Mouse (Mus musculus) kidney, postnatal 36 days (tissue): ENCODE measurements at regions not wholly inside any gene's neighbourhood (a gene's known extent, or its start where the extent isn't known, plus 50 kb on each side); places are given as distances from the start of the nearest gene placed in this dataset.
A peak's percentile ranks its signal among the peaks of the same experiment; 100 is the strongest.

ENCODE experiments used
- DNase-seq, 2 experiments: peaks; one replicate each; pipeline ENCODE4 v3.0.0; 2021 to 2022; ENCODE audit warnings: mixed read lengths in 2 of 2

DNA sequence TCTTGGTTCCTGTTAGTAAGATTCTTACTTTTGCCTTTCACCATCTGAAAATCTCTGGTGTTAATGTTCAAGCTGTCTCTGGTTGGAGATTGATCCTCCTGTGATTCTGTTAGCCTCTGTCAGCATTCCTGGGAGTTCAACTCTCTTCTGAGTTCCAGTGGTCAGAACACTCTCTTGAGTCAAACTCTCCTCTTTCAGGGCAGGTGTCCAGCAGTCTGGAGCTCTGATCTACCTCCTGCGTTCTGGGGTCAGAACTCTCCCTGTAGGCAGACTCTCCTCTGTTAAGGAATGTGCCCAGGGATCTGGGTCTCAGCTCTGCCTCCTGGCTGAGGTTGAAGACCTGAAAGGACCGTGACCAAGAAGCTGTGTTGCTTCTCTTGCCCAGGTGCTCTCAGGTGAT, 581.3 kb downstream of the H2al1n start:
- DNase-seq = peak in 1 of 2 experiments; percentile 10

DNA sequence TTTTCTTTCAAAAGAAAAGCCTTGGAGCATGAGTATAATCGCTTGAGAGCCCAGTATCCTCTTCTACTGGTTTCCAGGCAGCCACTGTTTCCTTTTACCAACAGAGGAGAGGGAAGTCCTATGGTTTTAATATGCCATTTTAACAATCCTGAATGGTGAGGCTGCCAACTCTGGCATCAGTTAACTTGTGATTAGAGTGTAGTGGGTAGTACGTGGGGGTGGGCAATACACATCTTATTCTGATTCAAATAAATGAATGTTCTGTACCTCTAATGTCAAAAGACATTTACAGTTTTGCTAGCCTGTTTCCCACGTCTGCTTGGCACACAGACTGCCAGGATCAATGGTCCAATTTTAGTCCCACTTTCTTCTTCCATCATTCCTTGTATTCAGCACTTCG, 624.9 kb downstream of the H2al1n start:
- DNase-seq = no peak

DNA sequence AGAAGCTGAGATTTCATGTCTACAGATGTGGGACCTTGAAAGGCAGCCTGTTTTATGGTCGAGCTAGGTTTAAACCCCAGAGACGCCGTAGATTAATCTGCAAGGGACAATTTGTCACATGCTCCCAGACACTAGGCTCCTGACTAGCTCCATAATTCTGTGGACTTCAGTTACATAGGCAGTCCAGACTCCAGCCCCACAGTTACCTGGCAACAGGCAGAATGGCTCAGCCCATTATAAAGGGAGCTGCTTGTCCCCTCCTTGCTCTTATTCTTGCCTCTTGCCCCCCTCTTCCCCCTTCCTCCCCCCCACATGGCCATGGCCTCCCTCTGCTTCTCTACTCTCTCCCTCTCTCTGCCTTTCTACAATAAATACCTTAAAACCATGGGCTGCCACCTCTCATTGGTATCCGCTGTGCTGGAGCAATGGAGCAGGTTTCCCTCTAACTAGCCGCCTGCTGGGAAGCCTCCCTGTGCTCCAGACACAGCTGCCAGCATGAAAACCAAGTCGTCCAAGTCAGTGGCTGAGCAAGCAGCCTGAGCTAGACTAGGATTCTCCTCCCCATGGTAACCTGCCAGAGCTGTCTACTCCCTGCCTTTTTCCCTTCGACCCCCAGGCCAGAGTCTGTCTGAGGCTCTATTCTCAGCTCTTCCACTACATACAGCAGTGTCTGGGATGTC, 628.9 kb downstream of the H2al1n start:
- peak in 1 of 2 experiments; percentile 0 for DNase-seq

DNA sequence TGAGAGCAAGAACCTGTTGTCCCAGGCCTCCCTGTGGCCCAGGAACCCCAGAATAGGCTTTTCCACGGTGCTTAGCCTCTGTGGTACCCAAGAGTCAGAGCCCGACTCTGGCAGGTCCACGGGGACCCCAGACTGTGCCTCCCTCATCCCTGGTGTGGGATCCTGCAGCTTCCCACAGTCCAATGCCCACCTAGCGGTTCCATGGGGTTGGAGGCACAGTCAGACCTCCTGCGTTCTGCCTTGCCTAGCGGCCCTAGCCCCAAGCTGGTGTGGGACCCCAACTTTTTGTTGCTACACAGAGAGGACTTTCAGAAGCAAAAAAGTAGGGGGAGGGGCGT, 629.4 kb downstream of the H2al1n start:
- DNase-seq = no peak

DNA sequence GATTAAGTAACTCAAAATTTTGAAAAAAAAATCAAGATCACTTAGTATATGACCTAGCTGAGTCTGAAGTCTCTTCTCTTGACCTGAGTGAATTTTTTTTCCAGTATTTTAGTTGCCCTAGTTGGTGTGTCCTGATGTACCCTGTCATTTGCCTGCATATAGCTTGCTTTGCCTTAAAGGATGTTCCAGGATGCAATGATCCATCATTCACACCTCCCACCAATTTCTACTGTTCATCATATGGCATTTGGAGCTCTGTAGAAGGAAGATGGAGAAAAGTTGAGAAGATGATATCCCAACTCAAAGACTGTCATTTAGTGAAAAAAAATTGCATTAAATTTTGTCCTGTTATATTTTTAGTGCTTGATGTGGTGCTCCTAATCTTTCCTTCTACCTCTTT, 634.4 kb downstream of the H2al1n start:
- no peak for DNase-seq

DNA sequence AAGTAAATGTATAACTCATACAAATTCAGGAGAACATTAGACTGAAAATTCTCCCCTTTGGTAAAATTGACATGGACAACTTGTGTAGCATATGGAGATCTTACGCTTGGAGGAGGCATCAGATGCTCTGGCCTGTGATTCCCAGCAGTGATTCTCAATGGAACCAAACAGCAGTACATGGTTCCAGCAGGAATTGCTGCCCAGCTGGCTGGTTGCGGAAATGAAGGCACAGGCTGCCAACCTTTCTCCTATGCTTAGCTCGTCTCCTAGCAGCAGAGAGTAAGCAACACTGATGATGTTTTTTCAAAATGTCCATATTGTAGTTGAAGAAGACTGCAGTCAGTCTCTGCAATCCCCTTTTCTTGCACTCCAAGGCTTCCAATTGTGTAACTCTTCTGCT, 673.7 kb downstream of the H2al1n start:
- no peak for DNase-seq
